Mouse (Mus musculus) olfactory bulb, adult 2 months (tissue): Measurements from ENCODE around the gene Tut7.

Experiments
- CTCF ChIP-seq: fragments of 200-500 bp; IDR thresholded peaks from 2 replicates; pipeline ENCODE4 v1.5.1; 2012; ENCODE audit warnings: low read depth, mild to moderate bottlenecking, low read length, moderate library complexity; ENCODE audit not compliant: insufficient read depth
- POLR2A ChIP-seq: fragments of 200-500 bp; IDR thresholded peaks from 2 replicates; pipeline ENCODE4 v1.6.1; 2012; ENCODE audit warnings: mild to moderate bottlenecking, low read depth, low read length, moderate library complexity; ENCODE audit not compliant: insufficient read depth

DNA sequence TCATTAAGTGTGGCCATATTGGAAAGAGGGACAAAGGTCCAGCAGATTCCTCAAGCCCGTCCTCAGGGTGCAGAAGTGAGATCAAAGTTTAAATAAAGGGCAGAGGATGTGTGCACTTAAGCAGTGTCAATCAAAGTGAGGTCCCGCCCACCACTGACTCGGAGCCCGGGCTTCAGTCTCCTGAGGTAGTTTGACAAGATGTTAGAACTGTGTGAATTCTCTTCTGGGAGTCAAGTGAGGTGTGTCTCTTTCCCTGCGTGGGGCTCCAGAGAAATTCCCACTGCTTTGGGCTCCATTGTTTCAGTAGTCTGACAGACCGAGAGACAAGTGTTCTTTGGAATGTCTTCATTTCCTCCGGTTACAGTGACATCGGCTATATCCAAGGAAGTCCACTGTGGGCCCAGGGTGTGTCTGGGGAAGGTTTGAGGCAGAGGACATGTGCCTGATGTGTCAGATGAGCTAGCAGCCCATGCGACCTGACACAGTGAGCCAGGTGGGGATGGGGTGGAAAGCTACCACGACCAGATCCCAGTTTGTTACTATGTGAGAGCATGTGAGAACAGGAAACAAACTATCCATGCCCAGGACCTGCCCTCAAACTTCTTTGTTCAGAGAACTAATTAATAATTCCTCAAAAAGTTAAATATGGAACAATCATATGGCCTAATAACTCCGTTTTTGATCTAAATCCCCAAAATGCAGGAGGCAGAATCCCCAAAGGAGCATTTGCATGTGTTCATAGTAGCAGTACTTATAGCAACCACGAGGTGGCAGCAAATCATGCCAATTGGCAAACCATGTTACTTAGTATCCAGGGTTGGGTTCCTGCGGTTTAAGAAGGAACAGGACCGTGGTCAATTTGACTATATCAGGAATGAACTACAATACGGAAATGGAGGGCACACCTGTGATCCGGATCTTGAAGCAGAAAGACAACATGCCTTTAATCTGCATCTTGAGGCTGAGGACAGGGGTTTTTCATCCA, 19.6 kb upstream of the Tut7 start:
- TF ChIP-seq CTCF: no peak
- no peak for TF ChIP-seq POLR2A
